Mouse (Mus musculus) left cerebral cortex, adult 18-20 months (tissue): ENCODE measurements at regions not wholly inside any gene's neighbourhood (a gene's known extent, or its start where the extent isn't known, plus 50 kb on each side); places are given as distances from the start of the nearest gene placed in this dataset.
A peak's percentile ranks its signal among the peaks of the same experiment; 100 is the strongest.

Source experiments
- DNase-seq, 2 experiments: peaks; one replicate each; pipeline ENCODE4 v3.0.0; 2021 to 2022; ENCODE audit warnings: low spot score in 2 of 2, mixed read lengths in 1 of 2

GRCm38 (mm10) chr12:38928786-38929351 is 149.7 kb downstream of the Etv1 start:
- DNase-seq = peak; percentile 18 to 24

- no peak for DNase-seq
Observed at GRCm38 (mm10) chr12:38929644-38930043, 150.5 kb downstream of the Etv1 start.

GRCm38 (mm10) chr12:38931769-38932168 is 152.6 kb downstream of the Etv1 start:
- DNase-seq = no peak

- no peak for DNase-seq
Observed at GRCm38 (mm10) chr12:38959605-38960004, 180.4 kb downstream of the Etv1 start.

GRCm38 (mm10) chr12:38962302-38962701 is 183.1 kb downstream of the Etv1 start:
- no peak for DNase-seq

- no peak for DNase-seq
Observed at GRCm38 (mm10) chr12:38970347-38970746, 191.2 kb downstream of the Etv1 start.

GRCm38 (mm10) chr12:38972205-38972604 is 193.0 kb downstream of the Etv1 start:
- no peak for DNase-seq

GRCm38 (mm10) chr12:38975508-38975907 is 196.3 kb downstream of the Etv1 start:
- DNase-seq = no peak

- no peak for DNase-seq
Observed at GRCm38 (mm10) chr12:38982423-38982822, 203.2 kb downstream of the Etv1 start.

GRCm38 (mm10) chr12:38985909-38986308 is 206.7 kb downstream of the Etv1 start:
- no peak for DNase-seq

- no peak for DNase-seq
Observed at GRCm38 (mm10) chr12:38986346-38986745, 207.2 kb downstream of the Etv1 start.

GRCm38 (mm10) chr12:38987277-38987676 is 208.1 kb downstream of the Etv1 start:
- DNase-seq = no peak

GRCm38 (mm10) chr12:38987819-38988218 is 208.6 kb downstream of the Etv1 start:
- no peak for DNase-seq

- no peak for DNase-seq
Observed at GRCm38 (mm10) chr12:39027179-39027578, 248.0 kb downstream of the Etv1 start.

- no peak for DNase-seq
Observed at GRCm38 (mm10) chr12:39027948-39028347, 248.8 kb downstream of the Etv1 start.

- DNase-seq = no peak
Observed at GRCm38 (mm10) chr12:39033982-39034381, 254.8 kb downstream of the Etv1 start.

- DNase-seq = no peak
Observed at GRCm38 (mm10) chr12:39036466-39037037, 257.4 kb downstream of the Etv1 start.

- DNase-seq = peak in 1 of 2 experiments; percentile 4
Observed at GRCm38 (mm10) chr12:39038077-39038476, 258.9 kb downstream of the Etv1 start.

GRCm38 (mm10) chr12:39038656-39039055 is 259.5 kb downstream of the Etv1 start:
- DNase-seq = no peak

- no peak for DNase-seq
Observed at GRCm38 (mm10) chr12:39047126-39047525, 267.9 kb downstream of the Etv1 start.

GRCm38 (mm10) chr12:39048441-39048840 is 269.3 kb downstream of the Etv1 start:
- no peak for DNase-seq

GRCm38 (mm10) chr12:39048958-39049357 is 269.8 kb downstream of the Etv1 start:
- peak; percentile 2 to 5 for DNase-seq

- DNase-seq = no peak
Observed at GRCm38 (mm10) chr12:39070331-39071045, 291.3 kb downstream of the Etv1 start.
